Mouse (Mus musculus) adrenal gland, adult 8-10 months (tissue): Measurements from ENCODE around the gene H2-Q6. TPM values are rescaled to one million over a fixed set of nuclear protein-coding genes. Genes with fewer than 3 reads are reported as not detected.
"Not testable (repeated sequence)": the region's sequence is repeated elsewhere in the genome, so short reads cannot be mapped to it uniquely, and the experiment has no call there.

Experiments
- DNase-seq: peaks from one replicate; pipeline ENCODE4 v3.0.0; 2022
- total RNA-seq, 4 experiments: library from RNA; stranded (reverse); gene quantifications; 2 replicates each; pipeline ENCODE4 v1.2.4; 2022

Gene H2-Q6
- total RNA-seq, 4 experiments from 2014 or later, result 7.6 to 16.7 (median 11.1) TPM

- DNase-seq, result not testable (repeated sequence)
Measured at GRCm38 (mm10) chr17:35435577-35435976, 10.9 kb downstream of the H2-Q6 start.

GRCm38 (mm10) chr17:35437386-35437936 lies 12.8 kb downstream of the H2-Q6 start:
- not testable (repeated sequence) for DNase-seq

- not testable (repeated sequence) for DNase-seq
Measured at GRCm38 (mm10) chr17:35438395-35438794, 13.7 kb downstream of the H2-Q6 start.

DNA sequence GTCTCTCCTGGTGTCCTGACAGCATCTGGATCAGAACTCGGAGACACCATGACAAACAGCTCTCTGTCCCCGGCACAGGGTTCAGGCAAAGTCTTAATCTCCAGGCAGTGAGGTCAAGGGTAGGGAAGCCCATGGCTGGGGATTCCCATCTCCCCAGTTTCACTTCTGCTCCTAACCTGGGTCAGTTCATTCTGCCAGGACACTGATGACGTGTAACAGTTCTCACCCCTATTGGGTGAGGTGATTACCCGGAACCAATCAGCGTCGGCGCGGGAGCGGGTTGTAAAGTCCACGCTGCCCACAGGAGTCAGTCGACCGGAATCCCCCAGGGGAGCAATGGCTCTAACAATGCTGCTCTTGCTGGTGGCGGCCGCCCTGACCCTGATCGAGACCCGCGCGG lies 14.2 kb downstream of the H2-Q6 start, which contains the start of gene H2-Q7:
Gene H2-Q7, plus strand, starts transcription at position 271 of the 400 bp plus-strand sequence.
- DNase-seq, result peak; percentile 82

DNA sequence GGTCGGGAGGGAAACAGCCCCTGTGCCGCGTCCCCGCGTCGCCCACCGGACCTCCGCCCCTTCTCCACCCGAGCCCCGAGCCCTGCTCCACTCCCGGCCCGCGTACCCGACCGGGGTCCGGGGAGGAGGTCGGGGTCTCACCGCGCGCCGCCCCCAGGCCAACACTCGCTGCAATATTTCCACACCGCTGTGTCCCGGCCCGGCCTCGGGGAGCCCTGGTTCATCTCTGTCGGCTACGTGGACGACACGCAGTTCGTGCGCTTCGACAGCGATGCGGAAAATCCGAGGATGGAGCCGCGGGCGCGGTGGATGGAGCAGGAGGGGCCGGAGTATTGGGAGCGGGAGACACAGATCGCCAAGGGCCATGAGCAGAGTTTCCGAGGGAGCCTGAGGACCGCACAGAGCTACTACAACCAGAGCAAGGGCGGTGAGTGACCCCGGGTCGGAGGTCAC lies 14.7 kb downstream of the H2-Q6 start:
- not testable (repeated sequence) for DNase-seq

GRCm38 (mm10) chr17:35439925-35440645 lies 15.4 kb downstream of the H2-Q6 start:
- not testable (repeated sequence) for DNase-seq

DNA sequence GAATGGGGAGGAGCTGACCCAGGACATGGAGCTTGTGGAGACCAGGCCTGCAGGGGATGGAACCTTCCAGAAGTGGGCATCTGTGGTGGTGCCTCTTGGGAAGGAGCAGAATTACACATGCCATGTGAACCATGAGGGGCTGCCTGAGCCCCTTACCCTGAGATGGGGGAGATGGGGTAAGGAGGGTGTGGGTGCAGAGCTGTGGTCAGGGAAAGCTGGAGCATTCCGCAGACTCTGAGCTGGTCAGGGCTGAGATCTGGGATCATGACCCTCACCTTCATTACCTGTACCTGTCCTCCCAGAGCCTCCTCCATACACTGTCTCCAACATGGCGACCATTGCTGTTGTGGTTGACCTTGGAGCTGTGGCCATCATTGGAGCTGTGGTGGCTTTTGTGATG lies 17.7 kb downstream of the H2-Q6 start:
- not testable (repeated sequence) for DNase-seq

- not testable (repeated sequence) for DNase-seq
Measured at GRCm38 (mm10) chr17:35444510-35444909, 19.9 kb downstream of the H2-Q6 start.

- DNase-seq, result not testable (repeated sequence)
Measured at GRCm38 (mm10) chr17:35458247-35458646, 33.6 kb downstream of the H2-Q6 start.

GRCm38 (mm10) chr17:35460513-35461341 lies 36.1 kb downstream of the H2-Q6 start:
- not testable (repeated sequence) for DNase-seq

GRCm38 (mm10) chr17:35465651-35466050 lies 41.0 kb downstream of the H2-Q6 start:
- DNase-seq, result not testable (repeated sequence)

GRCm38 (mm10) chr17:35468936-35469335 lies 44.3 kb downstream of the H2-Q6 start:
- not testable (repeated sequence) for DNase-seq

GRCm38 (mm10) chr17:35469842-35470751 lies 45.4 kb downstream of the H2-Q6 start, which contains the start of gene H2-Q10:
Gene H2-Q10 (plus strand): TSS chr17:35470089.
- no peak for DNase-seq

Other genes starting within 250 kb of the H2-Q6 start
- 10 to 100 TPM in 2 of 4 experiments, 1 to 10 TPM in 2; 5.5 to 14.5 (median 10.5) TPM for gene Aif1, start 248.8 kb upstream of the H2-Q6 start, total RNA-seq
- 10 to 100 TPM in 1 of 4 experiments, 1 to 10 TPM in 3; 4.7 to 11.3 (median 8.2) TPM for gene Lst1, start 236.4 kb upstream of the H2-Q6 start, total RNA-seq
- 10 to 100 TPM in 1 of 4 experiments, 1 to 10 TPM in 3; 1.3 to 10.3 (median 4.5) TPM for gene Ltb, start 230.4 kb upstream of the H2-Q6 start, total RNA-seq
- gene Tnf, start 222.8 kb upstream of the H2-Q6 start, total RNA-seq, result 1 to 10 TPM in 2 of 4 experiments, under 1 TPM in 2; 0.56 to 2.2 (median 0.89) TPM
- gene Lta, start 219.5 kb upstream of the H2-Q6 start, total RNA-seq, result 1 to 10 TPM in 1 of 4 experiments, under 1 TPM in 3; 0.28 to 1.1 (median 0.63) TPM
- gene Gm16181, start 204.0 kb upstream of the H2-Q6 start, total RNA-seq, result not detected
- gene Atp6v1g2, start 191.2 kb upstream of the H2-Q6 start, total RNA-seq, result 10 to 100 TPM in 1 of 4 experiments, 1 to 10 TPM in 3; 5.5 to 12.1 (median 7.4) TPM
- 10 to 100 TPM; 17.4 to 20.2 (median 19.8) TPM for gene Nfkbil1, start 189.1 kb upstream of the H2-Q6 start, total RNA-seq
- gene Ddx39b, start 183.1 kb upstream of the H2-Q6 start, total RNA-seq, result 100 to 1,000 TPM; 181 to 239 (median 202) TPM
- 100 to 1,000 TPM; 209 to 349 (median 279) TPM for gene H2-D1, start 162.1 kb upstream of the H2-Q6 start, total RNA-seq
- 1 to 10 TPM; 3.6 to 5.8 (median 4.6) TPM for gene H2-Q1, start 104.4 kb upstream of the H2-Q6 start, total RNA-seq
- gene H2-Q2, start 82.6 kb upstream of the H2-Q6 start, total RNA-seq, result 1 to 10 TPM; 1.7 to 2.7 (median 2.3) TPM
- 10 to 100 TPM; 26.9 to 46.7 (median 37.7) TPM for gene H2-Q4, start 45.2 kb upstream of the H2-Q6 start, total RNA-seq
- gene H2-Q7, start 14.3 kb downstream of the H2-Q6 start, total RNA-seq, result 10 to 100 TPM in 2 of 4 experiments, 1 to 10 TPM in 2; 7.6 to 11.5 (median 9.8) TPM
- 1 to 10 TPM; 1.9 to 7.9 (median 3.7) TPM for gene H2-Q10, start 45.2 kb downstream of the H2-Q6 start, total RNA-seq
- under 1 TPM in 3 of 4 experiments, not detected in 1; 0.21 to 0.34 (median 0.23) TPM for gene Pou5f1, start 81.2 kb downstream of the H2-Q6 start, total RNA-seq
- gene Tcf19, start 92.0 kb downstream of the H2-Q6 start, total RNA-seq, result 1 to 10 TPM; 3.5 to 6.7 (median 4.8) TPM
- 10 to 100 TPM in 3 of 4 experiments, 1 to 10 TPM in 1; 5.9 to 13.9 (median 12.9) TPM for gene Cchcr1, start 92.2 kb downstream of the H2-Q6 start, total RNA-seq
- gene Psors1c2, start 108.4 kb downstream of the H2-Q6 start, total RNA-seq, result not detected
- gene Cdsn, start 127.3 kb downstream of the H2-Q6 start, total RNA-seq, result 10 to 100 TPM in 1 of 4 experiments, 1 to 10 TPM in 2, under 1 TPM in 1; 0.17 to 12.1 (median 3.0) TPM
- not detected for gene 2300002M23Rik, start 142.6 kb downstream of the H2-Q6 start, total RNA-seq
- gene Sfta2, start 176.7 kb downstream of the H2-Q6 start, total RNA-seq, result not detected
- not detected for gene Gm9573, start 201.8 kb downstream of the H2-Q6 start, total RNA-seq
- not detected for gene Mucl3, start 218.8 kb downstream of the H2-Q6 start, total RNA-seq
- 10 to 100 TPM; 30.9 to 60.3 (median 45.3) TPM for gene Vars2, start 242.7 kb downstream of the H2-Q6 start, total RNA-seq
- gene Gtf2h4, start 248.9 kb downstream of the H2-Q6 start, total RNA-seq, result 10 to 100 TPM; 23.5 to 30.6 (median 24.6) TPM